Mouse (Mus musculus) embryonic facial prominence, embryonic 15.5 days (tissue): ENCODE data around the gene Trim11. TPM values are rescaled to one million over a fixed set of nuclear protein-coding genes. Genes with fewer than 3 reads are reported as not detected.
A peak's percentile ranks its signal among the peaks of the same experiment; 100 is the strongest.

Experiments
- ATAC-seq: fragments of 200-750 bp; cut with Nextera tagmentation; 2 replicates; pipeline ENCODE4 v1.8.0; 2017; ENCODE audit warnings: low read depth, moderate TSS enrichment; ENCODE audit not compliant: insufficient number of reproducible peaks, low FRiP score, low TSS enrichment
- H3K27ac ChIP-seq: fragments of 300-500 bp; sonication (generic); replicated peaks from 2 replicates; pipeline ENCODE4 v1.5.1; 2015; ENCODE audit warnings: mild to moderate bottlenecking, inconsistent platforms
- H3K27me3 ChIP-seq: fragments of 300-500 bp; sonication (generic); 2 replicates; pipeline ENCODE4 v1.6.1; 2015; ENCODE audit warnings: inconsistent platforms
- H3K36me3 ChIP-seq: fragments of 300-500 bp; sonication (generic); 2 replicates; pipeline ENCODE4 v1.6.1; 2015; ENCODE audit warnings: mild to moderate bottlenecking, inconsistent platforms
- H3K4me1 ChIP-seq: fragments of 300-500 bp; sonication (generic); 2 replicates; pipeline ENCODE4 v1.6.1; 2015; ENCODE audit warnings: inconsistent platforms
- H3K4me2 ChIP-seq: fragments of 300-500 bp; sonication (generic); replicated peaks from 2 replicates; pipeline ENCODE4 v1.6.1; 2015; ENCODE audit warnings: mild to moderate bottlenecking, inconsistent platforms
- H3K4me3 ChIP-seq: fragments of 300-500 bp; sonication (generic); replicated peaks from 2 replicates; pipeline ENCODE4 v1.5.1; 2015; ENCODE audit warnings: mild to moderate bottlenecking, inconsistent platforms
- H3K9ac ChIP-seq: fragments of 300-500 bp; sonication (generic); 2 replicates; pipeline ENCODE4 v1.6.1; 2015; ENCODE audit warnings: inconsistent platforms
- H3K9me3 ChIP-seq: fragments of 300-500 bp; sonication (generic); replicated peaks from 2 replicates; pipeline ENCODE4 v1.6.1; 2016; ENCODE audit warnings: inconsistent platforms
- WGBS: fragments of 180-500 bp; shearing (Covaris S2); methylation state at CpG from one replicate; pipeline ENCODE4 v1.1.7; 2015; 5-methylcytosine and 5-hydroxymethylcytosine counted together
- polyA plus RNA-seq: library from polyadenylated mRNA; unstranded; fragments of >200 nt; fragmentation: Nextera tagmentation; extraction: Ambion mirVana; gene quantifications from 2 replicates; pipeline ENCODE4 v1.2.1, GENCODE M21; 2015

The Trim11 gene
- polyA plus RNA-seq, 1 experiment from 2014 or later = 23.3 TPM

GRCm38 (mm10) chr11:58982471-58983097, 4.7 kb downstream of the Trim11 start:
- peaks cover 28% of the 10 kb centered on the region for H3K4me1 ChIP-seq
- no peak for ATAC-seq
- no peaks in the 10 kb centered on the region for H3K27me3 ChIP-seq
- H3K36me3 ChIP-seq = peaks cover 52% of the 10 kb centered on the region
- no peak overlapping the region for H3K4me3 ChIP-seq
- no peak overlapping the region for H3K4me2 ChIP-seq
- H3K9ac ChIP-seq = no peak overlapping the region
- WGBS = 77% methylated on average over 18 of the region's 18 CpGs
- peak overlapping the region; percentile 17; the same call in 1 of the 2 replicates for H3K27ac ChIP-seq
- H3K9me3 ChIP-seq = no peaks in the 10 kb centered on the region

GRCm38 (mm10) chr11:58983691-58984341, 5.9 kb downstream of the Trim11 start:
- WGBS = 83% methylated on average over 6 of the region's 6 CpGs
- H3K9ac ChIP-seq = no peak overlapping the region
- H3K4me3 ChIP-seq = no peak overlapping the region
- H3K27ac ChIP-seq = no peak overlapping the region
- no peaks in the 10 kb centered on the region for H3K27me3 ChIP-seq
- H3K9me3 ChIP-seq = no peaks in the 10 kb centered on the region
- H3K36me3 ChIP-seq = peaks cover 64% of the 10 kb centered on the region
- H3K4me1 ChIP-seq = peaks cover 23% of the 10 kb centered on the region
- no peak overlapping the region for H3K4me2 ChIP-seq
- ATAC-seq = no peak

GRCm38 (mm10) chr11:58984657-58985056, 6.8 kb downstream of the Trim11 start:
- peaks cover 72% of the 10 kb centered on the region for H3K36me3 ChIP-seq
- ATAC-seq = no peak

GRCm38 (mm10) chr11:58985299-58985917, 7.5 kb downstream of the Trim11 start:
- 83% methylated on average over 3 of the region's 3 CpGs for WGBS
- no peaks in the 10 kb centered on the region for H3K9me3 ChIP-seq
- peaks cover 7% of the 10 kb centered on the region for H3K4me1 ChIP-seq
- H3K4me2 ChIP-seq = no peak overlapping the region
- H3K36me3 ChIP-seq = peaks cover 79% of the 10 kb centered on the region
- no peak overlapping the region; the same call in 1 of the 2 replicates for H3K9ac ChIP-seq
- no peak overlapping the region for H3K27ac ChIP-seq
- no peak overlapping the region for H3K4me3 ChIP-seq
- no peak for ATAC-seq
- H3K27me3 ChIP-seq = no peaks in the 10 kb centered on the region

More at GRCm38 (mm10) chr11:58984657-58985056, 6.8 kb downstream of the Trim11 start:
- WGBS = 95% methylated on average over 7 of the region's 7 CpGs
- Histone ChIP-seq H3K4me2 (no peak overlapping the region), H3K9me3 (no peaks in the 10 kb centered on the region), H3K27me3 (no peaks in the 10 kb centered on the region), H3K4me1 (peaks cover 15% of the 10 kb centered on the region), H3K9ac (no peak overlapping the region), H3K4me3 (no peak overlapping the region), H3K27ac (no peak overlapping the region)

GRCm38 (mm10) chr11:58989166-58989565, 11.3 kb downstream of the Trim11 start:
- H3K4me2 ChIP-seq = no peak overlapping the region
- peaks cover 7% of the 10 kb centered on the region for H3K27me3 ChIP-seq
- peaks cover 65% of the 10 kb centered on the region for H3K36me3 ChIP-seq
- no peak overlapping the region for H3K27ac ChIP-seq
- H3K9ac ChIP-seq = no peak overlapping the region
- ATAC-seq = no peak
- no peak overlapping the region for H3K4me3 ChIP-seq
- 92% methylated on average over 4 of the region's 4 CpGs for WGBS
- no peaks in the 10 kb centered on the region for H3K9me3 ChIP-seq
- peaks cover 2% of the 10 kb centered on the region for H3K4me1 ChIP-seq

GRCm38 (mm10) chr11:58990141-58990540, 12.2 kb downstream of the Trim11 start:
- Histone ChIP-seq H3K4me2 (no peak overlapping the region), H3K9me3 (no peaks in the 10 kb centered on the region), H3K9ac (no peak overlapping the region), H3K4me3 (no peak overlapping the region), H3K4me1 (peaks cover 8% of the 10 kb centered on the region), H3K27ac (no peak overlapping the region), H3K27me3 (peaks cover 16% of the 10 kb centered on the region), H3K36me3 (peaks cover 56% of the 10 kb centered on the region)
- ATAC-seq = no peak
- WGBS = 87% methylated on average over 17 of the region's 17 CpGs

- no peak overlapping the region for H3K27ac ChIP-seq
- no peak overlapping the region for H3K9ac ChIP-seq
- no peak overlapping the region for H3K4me3 ChIP-seq
- H3K27me3 ChIP-seq = peaks cover 22% of the 10 kb centered on the region
- 75% methylated on average over 9 of the region's 9 CpGs for WGBS
- peaks cover 50% of the 10 kb centered on the region for H3K36me3 ChIP-seq
- peaks cover 8% of the 10 kb centered on the region for H3K4me1 ChIP-seq
- no peak for ATAC-seq
- H3K9me3 ChIP-seq = no peaks in the 10 kb centered on the region
- no peak overlapping the region for H3K4me2 ChIP-seq
Measured at GRCm38 (mm10) chr11:58990794-58991193, 12.9 kb downstream of the Trim11 start.

- Histone ChIP-seq H3K36me3 (peaks cover 39% of the 10 kb centered on the region), H3K4me1 (peaks cover 8% of the 10 kb centered on the region), H3K27ac (no peak overlapping the region), H3K27me3 (peaks cover 25% of the 10 kb centered on the region), H3K4me2 (no peak overlapping the region), H3K4me3 (no peak overlapping the region), H3K9ac (no peak overlapping the region), H3K9me3 (no peaks in the 10 kb centered on the region)
- WGBS = 78% methylated on average over 3 of the region's 3 CpGs
- ATAC-seq = no peak
Measured at GRCm38 (mm10) chr11:58991911-58992310, 14.0 kb downstream of the Trim11 start.

GRCm38 (mm10) chr11:58993091-58993670, 15.3 kb downstream of the Trim11 start:
- Histone ChIP-seq H3K9me3 (no peaks in the 10 kb centered on the region), H3K27me3 (peaks cover 25% of the 10 kb centered on the region), H3K27ac (no peak overlapping the region), H3K4me3 (no peak overlapping the region), H3K4me1 (peaks cover 8% of the 10 kb centered on the region), H3K9ac (no peak overlapping the region), H3K4me2 (no peak overlapping the region), H3K36me3 (peaks cover 27% of the 10 kb centered on the region)
- no peak for ATAC-seq
- 77% methylated on average over 6 of the region's 6 CpGs for WGBS

GRCm38 (mm10) chr11:58994337-58994826, 16.5 kb downstream of the Trim11 start:
- H3K4me1 ChIP-seq = peaks cover 8% of the 10 kb centered on the region
- no peak overlapping the region for H3K27ac ChIP-seq
- WGBS = 2% methylated on average over 35 of the region's 35 CpGs
- H3K9ac ChIP-seq = no peak overlapping the region
- H3K36me3 ChIP-seq = peaks cover 16% of the 10 kb centered on the region
- H3K4me2 ChIP-seq = peak overlapping the region; percentile 61
- peak overlapping the region; percentile 35 for H3K4me3 ChIP-seq
- peak; percentile 62 for ATAC-seq
- H3K9me3 ChIP-seq = no peaks in the 10 kb centered on the region
- H3K27me3 ChIP-seq = peaks cover 25% of the 10 kb centered on the region
